Mouse (Mus musculus) myocyte (in vitro differentiated cells): ENCODE data around the gene 5330417C22Rik.

Experiments used
- CEBPB ChIP-seq: IDR thresholded peaks from 2 replicates; pipeline ENCODE4 v1.6.1; 2011; ENCODE audit warnings: mild to moderate bottlenecking, moderate library complexity; ENCODE audit not compliant: poor library complexity, insufficient read depth, severe bottlenecking
- E2F4 ChIP-seq: IDR thresholded peaks from one replicate; pipeline ENCODE4 v1.6.1; 2011; ENCODE audit warnings: mild to moderate bottlenecking, control low read depth, moderate library complexity; ENCODE audit not compliant: insufficient read depth
- MAX ChIP-seq: IDR thresholded peaks from one replicate; pipeline ENCODE4 v1.6.1; 2011; ENCODE audit warnings: low read depth, mild to moderate bottlenecking, control low read depth
- POLR2A ChIP-seq: IDR thresholded peaks from one replicate; pipeline ENCODE4 v1.6.1; 2011; ENCODE audit warnings: low read depth, mild to moderate bottlenecking, control low read depth, moderate library complexity; ENCODE audit not compliant: insufficient read length
- POLR2AphosphoS2 ChIP-seq: IDR thresholded peaks from one replicate; pipeline ENCODE4 v1.6.1; 2011; ENCODE audit warnings: low read depth, control low read depth; ENCODE audit not compliant: insufficient read length
- TCF12 ChIP-seq: IDR thresholded peaks from one replicate; pipeline ENCODE4 v1.6.1; 2011; ENCODE audit warnings: mild to moderate bottlenecking, control low read depth; ENCODE audit not compliant: poor library complexity, insufficient read depth, severe bottlenecking
- USF1 ChIP-seq: IDR thresholded peaks from one replicate; pipeline ENCODE4 v1.6.1; 2011; ENCODE audit warnings: low read depth, mild to moderate bottlenecking, control low read depth, moderate library complexity

- no peak for TF ChIP-seq POLR2A
- no peak for TF ChIP-seq TCF12
- no peak for TF ChIP-seq USF1
- TF ChIP-seq POLR2AphosphoS2, result no peak
- no peak for TF ChIP-seq E2F4
- TF ChIP-seq MAX, result no peak
- no peak for TF ChIP-seq CEBPB
Observed at GRCm38 (mm10) chr3:108458866-108459265, 77.5 kb downstream of the 5330417C22Rik start.
